Mouse (Mus musculus) naive thymus-derived CD4-positive, alpha-beta T cell, adult 2 months (primary cell): ENCODE results near the gene Hspb1.

Experiments
- DNase-seq: peaks from one replicate; pipeline ENCODE4 v3.0.0-alpha.2; 2011; ENCODE audit warnings: low read depth

Gene Hspb1

DNA sequence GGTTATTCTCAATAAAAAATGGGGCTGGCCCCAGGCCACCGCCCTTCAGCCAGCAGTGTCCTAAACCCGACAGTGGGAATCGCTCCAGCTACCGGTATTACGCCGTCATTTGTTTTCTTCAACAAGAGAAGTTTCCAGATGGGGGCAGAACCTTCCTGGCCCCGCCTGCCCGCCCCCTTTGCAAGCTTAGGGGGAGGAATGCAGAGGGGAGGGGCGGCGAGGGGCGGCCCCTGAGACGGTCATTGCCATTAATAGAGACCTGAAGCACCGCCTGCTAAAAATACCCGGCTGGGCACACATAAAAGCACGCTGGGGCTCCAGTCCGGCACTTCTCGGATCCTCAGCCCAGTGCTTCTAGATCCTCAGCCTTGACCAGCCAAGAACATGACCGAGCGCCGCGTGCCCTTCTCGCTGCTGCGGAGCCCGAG lies at the start of gene Hspb1:
TSS of gene Hspb1 (plus strand) at position 245 of the 428 bp plus-strand sequence.
- DNase-seq = no peak

DNA sequence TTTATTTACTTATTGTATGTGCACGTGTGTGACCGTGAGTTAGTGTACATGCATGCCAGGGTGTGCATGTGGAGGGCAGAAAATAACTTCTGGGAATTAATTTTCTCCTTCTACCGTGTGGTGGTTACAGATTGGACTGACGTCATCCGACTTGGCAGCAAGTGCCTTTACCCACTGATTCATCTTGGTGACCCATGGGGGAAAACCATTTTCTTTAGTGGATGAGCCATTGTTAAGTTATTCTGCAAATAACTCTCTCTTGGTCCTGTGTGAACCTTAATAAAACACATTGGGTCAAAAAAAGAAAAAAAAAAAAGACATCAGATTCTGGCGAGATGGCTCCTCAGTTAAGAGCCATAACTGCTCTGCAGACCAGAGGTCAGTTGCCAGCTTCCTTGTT lies 46.1 kb upstream of the Hspb1 start:
- no peak for DNase-seq

DNA sequence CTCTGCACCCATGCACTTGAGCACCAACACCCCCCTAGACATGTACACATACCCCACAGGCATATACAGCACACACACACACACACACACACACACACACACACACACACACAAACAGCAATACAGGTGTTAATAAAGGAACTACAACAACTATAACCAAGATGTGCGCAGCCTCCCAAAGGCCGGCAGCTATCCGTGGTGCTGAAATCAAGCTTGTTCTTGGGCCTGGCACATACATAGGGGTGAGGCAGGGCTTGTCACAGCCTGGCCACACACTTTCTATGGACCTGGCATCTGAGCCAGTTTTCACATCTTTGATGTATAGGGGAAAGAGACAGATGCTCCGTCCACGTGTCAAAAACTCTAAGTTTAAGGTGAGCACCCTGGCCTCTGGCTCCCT lies 44.3 kb upstream of the Hspb1 start:
- DNase-seq = no peak

DNA sequence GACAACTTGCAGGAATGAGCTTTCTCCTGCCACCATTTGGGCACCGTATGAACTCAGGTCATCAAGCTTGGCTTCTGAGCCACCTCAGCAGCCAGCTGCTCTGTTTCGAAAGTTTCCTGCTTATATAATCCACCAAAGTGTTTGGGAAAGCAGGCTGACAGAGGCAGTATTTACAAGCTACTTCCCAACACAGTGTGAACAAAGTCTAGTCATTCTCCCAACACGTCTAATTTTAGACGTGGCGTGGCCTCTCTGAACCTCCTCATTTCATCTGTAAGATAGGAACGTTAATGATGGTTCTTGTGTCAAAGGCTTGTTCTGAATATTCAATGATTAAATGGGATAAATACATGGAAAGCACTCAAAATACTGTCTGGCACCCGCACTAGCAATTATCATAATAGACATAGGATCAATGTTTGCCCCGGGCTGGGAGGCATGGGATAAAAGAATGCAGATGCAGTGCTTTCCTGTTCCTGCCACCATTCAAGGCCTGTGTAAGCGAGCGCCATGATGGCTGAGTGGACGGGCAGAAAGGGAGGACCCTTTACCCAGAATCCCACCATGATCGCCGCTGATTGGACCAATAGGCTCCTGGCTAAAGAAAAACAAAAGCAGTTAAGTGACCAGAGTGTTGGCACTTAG lies 41.9 kb upstream of the Hspb1 start:
- no peak for DNase-seq

DNA sequence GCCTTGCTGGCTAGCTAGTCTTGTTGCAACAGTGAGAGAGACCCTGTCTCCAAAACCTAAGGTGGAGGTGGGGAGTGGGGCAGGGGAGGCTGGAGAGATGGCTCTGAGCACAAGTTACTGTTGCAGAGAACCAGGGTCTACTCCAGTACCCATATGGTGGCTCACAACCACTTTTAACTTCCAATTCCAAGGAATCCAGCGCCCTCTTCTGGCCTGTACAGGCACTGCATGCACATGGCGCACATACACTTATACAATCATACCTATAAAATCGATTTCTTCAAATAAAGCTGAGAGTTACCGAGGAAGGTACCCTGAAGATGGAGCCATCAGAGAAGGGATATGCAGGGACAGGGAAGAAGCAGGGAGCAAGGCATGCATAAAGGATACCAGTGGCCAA lies 40.3 kb upstream of the Hspb1 start:
- no peak for DNase-seq

DNA sequence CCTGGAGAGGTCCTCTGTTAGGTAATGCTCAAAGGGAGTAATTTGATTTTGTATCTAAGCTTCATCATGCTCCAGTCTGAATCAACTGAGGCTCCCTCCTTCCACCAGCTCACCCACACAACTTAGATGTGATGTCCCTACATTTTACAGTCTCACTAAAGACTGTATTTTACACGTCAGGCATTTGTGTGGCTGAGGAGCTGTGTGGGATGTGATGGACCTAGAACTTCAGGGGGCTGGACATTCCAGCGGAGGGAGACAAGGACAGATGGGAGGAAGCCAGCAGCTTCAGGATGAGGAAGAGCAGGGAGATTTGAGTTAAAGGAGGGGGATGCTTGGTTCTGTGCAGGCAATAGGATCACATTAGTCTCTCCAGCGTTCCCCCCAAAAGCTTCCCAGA lies 39.8 kb upstream of the Hspb1 start:
- no peak for DNase-seq

DNA sequence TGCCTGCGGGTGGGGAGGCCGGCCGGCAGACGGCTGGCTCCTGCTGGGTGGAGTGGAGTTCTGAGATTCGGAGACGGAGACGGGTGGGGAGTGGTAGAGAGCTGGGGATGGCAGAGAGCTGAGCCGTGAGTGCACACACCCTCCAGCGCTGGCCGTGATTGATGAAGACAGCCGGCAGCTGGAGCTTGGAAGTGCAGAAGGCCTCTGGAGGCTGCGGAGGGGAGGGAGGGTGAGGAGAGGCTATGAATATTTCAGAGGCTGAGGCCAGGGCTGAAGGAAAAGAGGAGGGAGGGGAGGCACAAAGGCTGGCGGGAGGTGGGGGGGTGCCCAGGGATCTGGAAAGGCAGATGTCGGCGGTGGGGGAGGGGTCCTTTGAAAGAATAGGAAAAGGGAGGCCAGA lies 36.7 kb upstream of the Hspb1 start:
- DNase-seq = no peak

DNA sequence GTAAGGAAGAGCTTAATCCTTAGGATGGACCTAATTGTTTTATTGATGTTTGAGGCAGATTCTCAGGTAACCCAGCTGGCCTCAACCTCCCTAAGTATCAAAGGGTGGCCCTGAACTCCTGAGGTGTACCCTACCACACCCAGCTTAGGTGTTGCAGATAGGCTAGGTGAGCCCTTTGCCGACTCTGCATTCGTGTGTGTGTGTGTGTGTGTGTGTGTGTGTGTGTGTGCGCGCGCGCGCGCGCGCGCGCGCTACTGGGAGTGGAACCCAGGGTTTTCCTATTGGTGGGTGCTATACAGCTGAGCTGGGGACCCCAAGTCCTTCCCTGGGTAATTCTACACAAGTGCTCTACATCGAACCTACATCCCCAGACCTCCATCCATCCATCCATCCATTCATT lies 36.2 kb upstream of the Hspb1 start:
- DNase-seq = no peak

DNA sequence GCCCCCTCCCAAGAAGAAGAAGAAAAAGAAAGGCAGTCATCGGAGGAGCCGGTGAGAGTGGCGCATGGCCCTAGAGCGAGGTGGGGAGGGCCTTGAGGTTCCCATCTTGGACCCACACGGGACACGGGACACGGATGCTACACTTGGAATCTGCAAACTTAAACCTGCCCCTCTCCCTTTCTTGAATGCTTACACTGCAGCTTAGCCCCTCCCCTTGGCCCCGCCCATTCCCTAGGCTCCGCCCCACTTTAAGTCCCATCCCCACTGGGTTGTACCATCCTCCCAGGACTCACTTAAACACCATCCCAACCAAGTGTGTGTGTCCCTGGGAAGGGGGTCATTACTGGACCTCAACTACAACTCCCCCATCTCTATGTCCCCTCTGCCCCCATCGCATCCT lies 35.3 kb upstream of the Hspb1 start:
- no peak for DNase-seq

DNA sequence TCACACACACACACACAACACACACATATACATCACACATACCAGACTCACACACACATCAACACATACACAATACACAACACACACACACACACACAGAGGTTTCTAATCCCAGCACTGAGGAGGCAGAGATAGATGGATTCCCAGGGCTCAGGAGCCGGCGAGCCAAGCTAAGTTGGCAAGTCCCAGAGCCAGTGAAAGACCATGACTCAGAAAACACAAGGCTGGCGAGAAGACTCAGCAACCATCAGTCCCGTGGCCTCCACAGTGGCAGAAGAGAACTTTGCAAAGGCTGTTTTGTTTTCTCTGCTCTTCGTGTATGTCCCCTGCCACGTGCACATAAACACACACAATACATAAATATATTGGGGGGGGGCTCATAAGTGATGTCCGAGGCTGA lies 34.0 kb upstream of the Hspb1 start:
- DNase-seq = no peak

DNA sequence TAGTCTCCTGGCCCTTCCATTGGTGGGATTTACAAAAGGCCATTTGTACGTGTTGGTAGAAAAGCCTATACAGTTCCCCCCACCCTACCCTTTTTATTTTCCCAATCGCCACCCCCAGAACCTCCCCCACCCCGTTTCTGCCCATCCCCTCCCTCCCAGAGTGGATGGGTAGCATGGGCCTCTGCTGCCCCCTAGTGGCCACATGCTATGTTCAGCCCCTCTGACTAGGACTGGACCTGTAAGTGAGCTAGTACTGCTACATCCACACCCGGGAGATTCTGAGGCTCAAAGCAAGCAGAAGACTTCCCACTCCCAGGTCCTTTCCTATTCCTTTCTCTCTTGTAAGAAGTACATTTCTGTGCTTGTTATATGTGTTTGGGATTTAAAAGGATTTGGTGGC lies 32.6 kb upstream of the Hspb1 start:
- peak; percentile 74 for DNase-seq

DNA sequence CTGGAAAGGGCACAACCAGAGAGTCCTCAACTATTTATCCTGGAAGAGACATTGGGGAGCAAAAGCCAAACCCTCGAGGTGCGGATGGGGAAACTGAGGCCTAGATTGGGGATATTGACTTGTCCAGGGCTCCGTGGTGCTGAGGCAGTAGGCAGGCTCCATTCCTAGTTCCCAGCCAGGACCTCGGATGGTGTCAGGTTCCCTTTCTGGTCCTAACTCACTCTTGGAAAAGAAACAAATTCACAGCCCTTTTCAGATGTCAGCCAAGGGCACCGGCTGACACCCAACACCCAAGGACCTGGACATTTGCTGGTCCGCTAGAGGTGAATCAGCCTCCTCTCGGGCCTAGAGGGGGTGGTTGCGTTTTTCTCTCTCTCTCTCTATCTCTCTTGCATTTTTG lies 21.1 kb upstream of the Hspb1 start:
- DNase-seq = no peak

DNA sequence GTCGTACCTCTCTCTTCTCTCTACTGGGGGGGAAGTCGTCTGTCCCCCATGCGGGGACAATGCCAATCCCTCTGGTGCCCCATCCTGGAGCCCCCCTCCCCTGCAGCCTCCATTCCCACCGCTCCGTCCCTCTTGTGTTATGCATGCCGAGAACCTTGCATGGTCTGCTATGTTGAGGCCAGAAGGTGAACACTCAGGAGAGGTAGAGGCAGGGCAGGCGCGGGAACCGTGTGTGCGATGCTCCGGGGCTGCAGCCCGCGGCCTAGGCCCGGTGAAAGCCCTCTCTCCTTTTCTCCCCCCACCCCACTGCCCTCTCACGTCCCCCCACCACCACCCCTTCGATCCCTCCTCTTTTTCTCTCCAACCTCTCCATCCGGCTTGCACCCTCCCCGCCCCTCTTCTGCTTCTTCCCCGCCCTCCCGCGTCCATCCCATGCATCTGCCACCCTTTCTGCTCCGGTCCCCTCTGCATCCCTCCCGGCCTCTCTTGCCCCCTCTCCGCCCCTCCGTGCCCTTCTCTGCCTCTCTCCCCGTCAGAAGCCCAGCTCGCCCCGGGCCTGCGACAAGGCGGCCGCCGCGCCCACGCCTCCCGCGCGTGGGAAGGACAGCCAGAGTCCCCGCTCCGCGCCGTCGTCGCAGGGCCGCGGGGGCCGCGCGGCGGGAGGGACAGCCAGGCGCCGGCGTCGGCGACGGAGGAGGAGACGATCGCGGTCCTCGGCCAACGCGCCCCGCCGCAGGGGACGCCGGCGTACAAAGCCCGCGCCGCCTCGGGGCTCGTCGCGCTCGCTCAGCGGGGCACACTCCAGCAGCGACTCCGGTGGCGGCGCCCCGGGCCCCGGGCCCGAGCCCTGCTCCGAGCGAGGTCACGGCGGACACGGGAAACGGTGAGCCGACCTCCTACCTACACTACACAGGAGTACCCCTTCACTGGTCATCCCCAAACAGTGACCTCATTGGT lies 19.8 kb upstream of the Hspb1 start:
- DNase-seq = no peak

DNA sequence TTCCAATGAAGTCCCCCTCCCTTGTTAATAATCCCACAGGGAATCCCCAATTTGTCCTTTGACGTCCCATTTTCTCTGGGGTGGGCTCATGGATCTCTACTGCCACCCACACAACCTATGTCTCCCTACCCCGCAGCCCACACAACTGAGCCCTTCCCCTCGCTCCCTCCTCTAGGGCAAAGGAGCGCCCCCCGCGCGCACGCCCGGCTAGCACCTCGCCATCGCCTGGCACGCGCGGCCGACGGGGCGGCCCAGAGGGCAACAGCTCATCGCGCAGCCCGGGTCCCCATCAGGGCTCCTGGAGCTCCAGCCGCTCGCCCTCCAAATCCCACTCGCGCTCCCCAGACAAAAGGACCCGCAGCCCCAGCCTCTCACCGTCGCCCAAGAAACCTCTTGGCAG lies 19.1 kb upstream of the Hspb1 start:
- DNase-seq = no peak

DNA sequence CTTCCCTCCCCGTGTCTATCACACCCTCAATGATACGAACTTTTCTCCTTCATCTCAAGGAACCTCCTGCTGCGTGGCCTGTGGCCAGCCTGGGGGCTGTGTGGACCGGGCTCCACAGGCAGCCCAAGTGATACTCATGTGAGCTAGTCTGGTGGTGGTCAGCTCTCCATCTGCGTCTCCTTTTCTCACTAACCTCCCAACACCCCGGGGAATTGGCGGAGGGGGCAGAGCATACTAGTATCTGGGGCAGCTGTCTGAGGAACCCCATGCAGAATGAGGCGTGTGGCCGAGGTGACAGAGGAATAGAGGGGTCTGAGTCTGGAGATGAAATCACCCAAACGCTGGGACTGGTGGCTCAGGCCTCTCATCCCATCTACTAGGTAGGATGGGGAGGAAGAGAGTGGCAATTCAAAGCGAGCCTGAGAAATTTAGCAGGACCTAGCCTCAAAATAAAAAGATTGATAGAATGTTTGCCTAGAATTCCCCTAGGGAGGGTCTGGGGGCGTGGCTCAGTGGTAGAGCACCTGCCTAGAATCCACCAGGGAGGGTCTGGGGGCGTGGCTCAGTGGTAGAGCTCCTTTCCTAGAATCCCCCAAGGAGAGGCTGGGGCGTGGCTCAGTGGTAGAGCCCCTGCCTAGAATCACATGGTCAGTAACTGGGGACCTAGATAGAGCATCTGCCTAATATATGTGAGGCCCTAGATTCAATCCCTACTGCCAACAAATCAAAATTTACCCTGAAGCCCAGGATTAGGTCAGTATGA lies 17.9 kb upstream of the Hspb1 start:
- no peak for DNase-seq

DNA sequence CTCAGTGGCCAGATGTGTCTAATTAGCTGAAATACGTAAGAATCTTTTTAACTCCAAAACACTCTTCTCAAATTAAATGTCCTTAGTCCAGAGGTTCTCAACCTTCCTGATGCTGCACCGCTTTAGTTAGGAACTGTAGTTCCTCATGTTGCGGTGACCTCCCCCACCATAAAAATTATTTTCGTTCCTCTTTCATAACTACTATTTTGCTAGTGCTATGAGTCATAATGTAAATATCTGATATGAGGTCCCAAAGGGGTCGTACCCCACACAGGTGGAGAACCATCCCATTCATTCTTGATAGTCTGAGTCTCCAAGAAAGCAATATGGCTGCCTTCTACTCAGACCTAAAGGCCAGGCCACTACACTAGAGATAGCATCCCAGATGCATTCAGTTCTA lies 17.2 kb upstream of the Hspb1 start:
- no peak for DNase-seq

DNA sequence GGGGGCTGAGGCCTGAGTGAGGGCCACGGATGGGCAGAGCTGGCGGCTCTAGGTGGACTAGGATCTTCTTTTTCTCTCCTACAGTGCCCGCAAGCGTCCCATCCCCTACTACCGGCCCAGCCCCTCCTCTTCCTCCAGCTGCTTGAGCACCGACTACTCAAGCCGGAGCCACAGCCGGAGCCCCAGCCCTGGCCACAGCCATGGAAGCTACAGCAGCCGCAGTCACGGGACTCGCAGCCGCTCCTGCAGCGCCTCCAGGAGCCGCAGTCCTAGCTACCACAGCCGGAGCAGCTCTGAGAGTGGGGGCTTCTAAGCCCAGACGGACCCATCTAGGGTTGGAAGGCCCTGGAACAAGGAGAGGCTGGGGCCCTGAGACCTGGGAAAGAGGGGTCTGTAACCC lies 14.7 kb upstream of the Hspb1 start:
- DNase-seq = no peak

DNA sequence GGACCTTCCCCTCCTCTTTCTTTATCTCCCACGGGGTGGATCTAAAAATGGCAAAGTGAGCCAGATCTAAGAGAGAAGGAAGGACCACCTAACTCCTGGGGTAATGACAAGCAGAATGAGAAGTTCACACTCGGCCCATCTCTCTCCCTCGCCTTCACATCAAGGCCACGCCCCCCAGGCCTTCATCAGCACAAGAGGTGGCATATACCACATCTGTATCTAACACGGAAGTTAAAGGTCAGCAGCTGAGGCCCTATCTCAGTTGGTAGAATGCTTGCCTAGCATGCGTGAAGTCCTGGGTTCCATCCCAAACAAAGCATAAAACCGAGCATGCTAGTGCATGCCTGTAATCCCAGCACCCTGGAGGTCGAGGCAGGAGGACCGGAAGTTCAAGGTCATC lies 14.0 kb upstream of the Hspb1 start:
- DNase-seq = no peak

DNA sequence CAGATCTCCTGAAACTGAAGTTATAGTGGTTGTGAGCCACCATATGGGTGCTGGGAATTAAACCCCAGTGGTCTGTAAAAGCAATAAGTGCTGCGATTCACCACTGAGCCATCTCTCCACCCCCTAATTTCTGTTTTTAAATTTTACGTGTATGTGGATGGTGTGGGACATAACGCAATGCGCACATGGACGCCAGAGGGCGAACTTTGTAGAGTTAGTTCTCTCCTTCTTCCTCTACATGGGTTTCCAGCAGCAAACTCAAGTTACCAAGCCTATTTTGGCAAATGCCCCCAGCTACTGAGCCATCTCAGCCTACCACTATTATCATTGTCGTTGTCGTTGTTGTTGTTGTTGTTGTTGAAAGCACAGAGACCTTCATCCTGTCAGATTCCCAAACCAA lies 10.5 kb upstream of the Hspb1 start:
- DNase-seq = peak; percentile 71

DNA sequence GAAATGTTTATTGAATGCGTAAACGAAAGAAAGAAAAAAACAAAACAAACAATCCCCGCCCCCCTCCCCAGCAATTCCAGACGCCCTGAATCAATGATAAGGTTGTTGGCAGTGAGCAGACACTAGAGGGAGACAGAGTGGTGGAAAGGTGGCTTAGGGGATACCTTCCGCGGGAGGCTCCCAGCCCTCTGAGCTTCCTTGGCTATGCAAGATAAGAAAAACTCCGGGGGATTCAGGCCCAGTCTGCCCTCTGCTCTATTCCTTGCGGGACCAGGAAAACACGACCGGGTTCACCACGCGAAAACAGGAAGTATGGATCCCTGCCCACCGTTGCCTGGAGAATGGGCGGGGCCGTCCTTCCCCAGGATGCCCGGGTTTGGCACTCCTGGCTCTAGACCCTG lies 9.9 kb upstream of the Hspb1 start:
- DNase-seq = peak; percentile 67

DNA sequence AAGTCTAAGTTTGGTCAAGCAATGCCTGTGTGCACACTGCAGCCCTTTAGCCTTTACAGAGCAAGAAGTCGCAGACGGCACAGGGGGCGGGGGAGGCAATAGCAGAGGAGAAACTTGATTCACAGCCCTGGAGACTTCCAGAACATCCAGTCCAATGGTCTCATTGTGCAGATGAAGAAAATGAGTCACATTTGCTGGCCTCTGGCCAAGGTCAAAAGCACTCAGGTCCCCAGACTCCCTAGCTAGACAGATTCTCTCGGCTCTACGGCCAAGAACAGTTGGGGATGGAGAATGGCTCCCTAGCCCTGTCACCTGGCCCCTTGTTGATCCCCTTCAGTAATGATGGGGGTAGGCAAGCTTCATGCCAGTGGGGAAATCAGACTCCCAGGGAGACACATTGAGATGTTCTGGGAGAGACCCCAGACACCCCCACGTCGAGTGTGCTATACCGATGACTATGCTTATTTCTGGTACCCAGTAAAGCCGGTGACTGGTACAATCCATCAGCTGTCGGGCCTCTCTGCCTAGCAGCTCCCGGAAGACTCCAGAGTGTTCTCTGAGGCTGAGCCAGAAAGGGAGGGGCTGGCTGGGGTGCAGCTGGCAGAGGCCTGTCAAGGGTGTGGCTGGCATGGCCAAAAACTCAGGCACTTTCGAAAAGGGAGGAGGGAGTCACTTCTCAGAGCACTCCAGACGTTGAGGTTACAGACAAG lies 8.1 kb upstream of the Hspb1 start:
- DNase-seq = no peak

DNA sequence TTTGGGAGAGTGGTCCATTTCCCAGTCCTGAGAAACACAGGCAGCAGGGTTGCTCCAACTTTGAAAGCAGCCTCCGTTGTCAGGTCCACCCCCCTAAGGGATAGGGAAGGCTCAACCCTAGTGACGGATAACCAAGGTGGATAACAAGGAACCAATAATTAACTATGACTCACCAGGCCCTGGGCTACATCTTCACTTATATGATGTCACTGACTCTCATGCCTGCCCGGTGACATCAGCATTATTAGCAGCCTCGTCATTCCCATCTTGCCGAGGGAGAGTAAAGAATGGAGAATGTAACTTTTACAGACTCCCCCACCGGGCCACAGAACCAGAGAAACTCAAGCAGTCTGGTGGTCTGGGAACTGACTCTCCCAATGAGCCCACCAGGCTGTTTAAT lies 3.1 kb upstream of the Hspb1 start:
- DNase-seq = no peak
